Mouse (Mus musculus): ENCODE data around the gene Spata25.

Spata25 gene

DNA sequence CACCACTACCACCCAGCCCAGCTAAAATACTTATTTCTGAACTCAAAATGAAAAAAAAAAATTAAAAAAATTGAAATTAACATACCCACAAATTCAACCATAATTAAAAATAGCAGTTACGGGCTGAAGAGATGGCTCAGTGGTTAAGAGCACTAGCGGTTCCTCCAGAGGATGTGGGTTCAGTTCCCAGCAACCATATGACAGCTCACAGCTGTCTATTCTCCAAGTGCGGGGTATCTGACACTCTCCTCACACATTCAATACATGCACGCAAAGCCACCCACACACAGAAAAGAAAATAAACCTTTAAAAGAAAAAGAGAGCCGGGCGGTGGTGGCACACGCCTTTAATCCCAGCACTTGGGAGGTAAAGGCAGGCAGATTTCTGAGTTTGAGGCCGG is 21.7 kb upstream of the Spata25 start:
- no peak for DNase-seq (ENCODE audit: low spot score)

DNA sequence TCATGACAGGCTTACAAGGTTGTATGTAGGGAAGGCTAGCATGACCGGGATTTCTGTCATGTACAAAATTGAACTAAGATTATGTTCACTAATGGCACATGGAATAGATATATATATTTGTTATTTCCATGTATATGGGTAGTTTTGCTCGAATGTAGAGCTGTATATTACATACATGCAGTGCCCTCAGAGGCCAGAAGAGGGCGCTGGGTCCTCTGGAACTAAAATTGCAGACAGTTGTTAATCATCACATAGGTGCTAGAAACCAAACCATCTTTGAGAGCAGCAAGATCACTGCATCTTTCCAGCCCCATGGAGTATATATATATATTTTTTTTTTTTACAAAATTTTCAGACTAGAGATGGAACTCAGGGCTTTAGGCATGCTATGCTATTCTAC is 17.4 kb upstream of the Spata25 start:
- DNase-seq (ENCODE audit: low spot score), result no peak

- no peak for DNase-seq (ENCODE audit: low spot score)
These were observed 6.8 kb upstream of the Spata25 start for GRCm38 (mm10) chr2:164835164-164835563.

DNA sequence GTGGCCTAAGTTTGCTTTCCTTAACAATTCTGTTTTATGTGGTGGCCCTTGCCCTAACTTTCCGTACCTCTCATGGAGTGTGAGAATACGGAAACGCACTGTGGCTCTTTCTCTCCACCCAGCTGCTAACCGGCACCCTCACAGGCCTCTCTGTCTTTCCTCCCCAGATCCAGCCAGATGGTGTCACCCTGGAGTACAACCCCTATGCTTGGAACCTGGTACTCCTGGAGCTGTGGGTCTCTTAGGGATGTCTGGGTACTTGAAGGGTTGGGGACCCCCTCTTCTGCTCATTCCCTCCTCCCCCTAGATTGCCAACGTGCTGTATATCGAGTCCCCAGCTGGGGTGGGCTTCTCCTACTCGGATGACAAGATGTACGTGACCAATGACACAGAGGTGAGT is 6.2 kb upstream of the Spata25 start:
- DNase-seq (ENCODE audit: low spot score), result no peak

DNA sequence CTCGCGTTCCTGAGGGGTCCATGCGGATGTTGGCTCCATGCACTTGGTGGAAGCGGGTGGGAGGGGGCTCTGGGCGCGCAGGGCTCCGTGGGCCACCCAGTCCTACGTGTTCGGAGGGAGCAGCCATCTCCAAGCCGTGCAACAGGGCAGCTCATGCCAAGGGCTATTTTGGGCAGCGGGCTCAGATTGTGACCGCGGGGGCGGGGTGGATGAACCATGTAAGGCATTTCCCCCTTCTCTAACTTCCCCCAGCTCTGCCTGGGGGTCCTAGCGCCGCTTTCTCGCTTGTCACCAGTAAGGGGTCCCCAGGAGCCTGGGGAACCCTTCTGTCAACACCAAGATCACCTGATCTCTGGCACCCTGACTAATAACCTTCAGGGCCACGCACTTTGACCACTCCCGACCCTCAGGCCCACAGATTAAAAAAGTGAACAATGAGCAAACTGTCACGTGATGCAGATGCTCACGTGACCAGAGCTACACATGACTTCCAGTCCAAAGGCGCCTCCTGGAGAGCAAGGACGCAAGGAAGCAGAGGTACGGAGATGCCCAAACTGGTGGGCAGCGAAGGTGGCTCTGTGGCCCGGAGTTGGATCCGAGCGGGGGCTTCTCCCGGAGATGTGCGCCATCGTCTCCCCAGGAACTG is 5.1 kb upstream of the Spata25 start, which contains the start of gene Neurl2:
Gene Neurl2, minus strand, starts transcription at position 143 of the 646 bp plus-strand sequence.
- DNase-seq (ENCODE audit: low spot score), result peak; percentile 90

- DNase-seq (ENCODE audit: low spot score), result peak; percentile 29
These were observed 4.5 kb upstream of the Spata25 start, which contains the start of gene Ctsa for GRCm38 (mm10) chr2:164832748-164833301. Gene Ctsa (plus strand): TSS chr2:164832873.

DNA sequence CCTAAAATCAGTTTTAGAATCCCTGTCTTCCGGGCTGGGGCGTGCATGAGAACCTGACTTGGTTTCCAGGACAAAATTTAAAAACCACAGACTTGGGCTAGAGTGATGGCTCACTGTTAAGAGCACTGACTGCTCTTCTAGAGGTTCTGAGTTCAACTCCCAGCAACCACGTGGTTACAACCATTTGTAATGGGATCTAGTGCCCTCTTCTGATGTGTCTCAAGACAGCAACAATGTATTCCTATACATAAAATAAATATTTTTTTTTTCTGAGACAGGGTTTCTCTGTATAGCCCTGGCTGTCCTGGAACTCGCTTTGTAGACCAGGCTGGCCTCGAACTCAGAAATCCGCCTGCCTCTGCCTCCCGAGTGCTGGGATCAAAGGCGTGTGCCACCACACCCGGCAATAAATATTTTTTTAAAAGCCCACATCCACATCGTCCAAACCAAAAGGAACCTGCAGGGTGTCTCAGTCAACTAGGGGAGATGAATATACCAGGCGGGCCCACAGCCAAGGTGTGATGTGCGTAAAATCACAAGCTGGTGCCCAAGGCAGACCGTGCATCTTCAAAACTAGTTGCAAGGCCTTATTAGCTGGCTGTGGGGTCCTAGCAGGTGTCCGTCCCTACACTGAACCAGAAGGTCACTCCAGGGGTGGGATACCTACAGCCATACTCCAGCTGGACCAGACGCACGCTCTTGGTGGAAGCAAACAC is 3.9 kb upstream of the Spata25 start:
- DNase-seq (ENCODE audit: low spot score), result no peak

GRCm38 (mm10) chr2:164831029-164831428 is 2.7 kb upstream of the Spata25 start:
- no peak for DNase-seq (ENCODE audit: low spot score)

DNA sequence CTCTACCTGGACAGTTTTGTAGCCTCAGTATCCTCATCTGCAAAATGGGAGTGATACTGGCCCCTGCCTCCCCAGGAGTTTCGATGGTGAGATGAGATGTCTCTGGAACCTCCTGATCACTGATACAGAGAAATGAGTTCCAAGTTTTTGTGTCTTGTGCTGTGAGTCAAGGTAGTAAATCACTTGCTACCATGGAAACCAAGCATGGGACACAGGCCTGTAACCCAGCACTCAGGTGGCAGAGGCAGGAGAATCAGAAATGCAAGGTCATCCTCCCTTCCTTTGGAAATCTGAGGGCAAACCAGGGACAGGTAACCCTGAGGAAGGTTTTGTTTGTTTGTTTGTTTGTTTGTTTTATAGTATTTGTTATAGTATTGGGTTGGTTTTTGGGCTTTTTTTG is 753 bp upstream of the Spata25 start:
- DNase-seq (ENCODE audit: low spot score), result no peak

GRCm38 (mm10) chr2:164827146-164827850 is 1.0 kb downstream of the Spata25 start:
- DNase-seq (ENCODE audit: low spot score), result no peak

DNA sequence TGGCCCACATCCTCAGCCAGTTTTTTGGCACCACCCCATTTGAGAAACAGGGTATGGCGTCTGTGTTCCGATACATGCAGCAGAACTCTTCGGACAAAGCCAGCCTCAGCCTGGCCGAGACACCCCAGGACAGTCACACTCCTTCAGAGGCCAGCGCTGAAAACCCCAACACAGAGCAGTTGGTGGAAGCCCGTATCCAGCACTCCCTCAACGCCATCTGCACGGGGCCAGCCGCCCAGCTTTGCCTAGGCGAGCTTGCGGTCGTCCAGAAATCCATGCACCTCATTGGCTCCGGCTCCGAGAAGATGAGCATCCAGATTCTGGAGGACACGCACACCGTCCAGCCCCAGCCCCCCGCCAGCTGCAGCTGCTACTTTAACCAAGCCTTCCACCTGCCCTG is 2.8 kb downstream of the Spata25 start:
- DNase-seq (ENCODE audit: low spot score), result no peak

DNA sequence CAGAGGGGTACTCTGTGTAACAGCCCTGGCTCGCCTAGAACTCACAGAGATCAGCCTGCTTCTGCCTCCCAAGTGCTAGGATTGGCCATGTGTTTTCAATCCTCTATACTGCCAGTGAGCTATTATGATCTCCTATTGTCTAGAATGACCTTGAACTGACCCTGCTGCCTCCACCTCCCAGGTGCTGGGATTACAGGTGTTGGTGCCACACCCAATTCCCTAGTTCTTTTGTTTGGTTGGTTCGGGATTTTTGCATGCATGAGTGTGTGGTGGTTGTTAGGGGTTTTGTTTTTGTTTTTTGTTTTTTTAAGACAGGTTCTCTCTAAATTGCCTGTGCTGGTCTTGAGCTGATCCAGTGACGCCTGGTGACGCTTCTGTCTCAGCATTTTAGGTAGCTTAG is 4.4 kb downstream of the Spata25 start:
- DNase-seq (ENCODE audit: low spot score), result no peak

GRCm38 (mm10) chr2:164823181-164823585 is 5.2 kb downstream of the Spata25 start:
- DNase-seq (ENCODE audit: low spot score), result no peak

DNA sequence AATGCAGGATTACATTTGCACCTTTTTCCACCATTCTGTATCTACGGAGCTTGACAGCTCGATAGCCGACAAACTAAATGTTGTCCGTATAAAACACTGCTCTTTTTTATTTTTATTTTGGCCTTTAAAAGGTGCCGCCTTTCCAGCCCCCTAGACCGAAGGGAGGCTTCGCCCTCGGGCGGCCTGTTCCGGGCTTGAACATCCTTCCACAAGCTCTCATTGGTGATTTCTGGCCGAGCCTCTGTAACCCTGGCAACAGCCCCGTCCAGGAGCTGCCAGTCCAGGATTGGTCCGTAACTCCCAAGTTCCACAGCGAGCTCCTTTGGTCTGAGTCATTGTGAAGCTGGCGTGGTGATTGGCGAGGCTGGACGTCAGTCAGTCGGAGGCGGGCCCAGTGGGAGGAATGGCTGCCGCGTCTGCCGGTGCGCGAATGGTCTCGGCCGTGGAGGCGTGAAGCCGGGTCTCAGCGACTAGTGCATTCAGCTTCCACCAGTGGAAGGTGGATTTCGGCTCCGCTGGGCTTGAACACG is 5.6 kb downstream of the Spata25 start, which contains the start of gene Zswim1:
Gene Zswim1, plus strand, starts transcription at position 51 of the 530 bp plus-strand sequence.
- peak; percentile 100 for DNase-seq (ENCODE audit: low spot score)

DNA sequence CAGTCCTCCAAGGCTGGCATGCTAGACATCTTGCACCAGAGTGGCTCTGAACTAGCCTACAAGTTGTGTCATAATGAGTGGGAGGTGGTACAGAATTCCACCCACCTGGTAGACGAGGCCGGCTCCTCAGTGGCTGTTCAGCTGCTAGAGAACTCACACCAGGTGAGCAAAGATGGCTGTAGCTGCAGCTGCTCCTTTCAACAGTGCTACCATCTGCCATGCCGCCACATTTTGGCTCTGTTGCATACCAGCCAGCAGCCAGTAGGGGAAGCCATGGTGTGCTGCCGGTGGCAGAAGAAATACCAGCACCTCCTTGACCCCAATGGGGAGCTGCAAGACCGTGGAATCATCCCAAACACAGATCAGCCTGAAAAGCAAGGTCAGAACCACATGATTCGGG is 7.3 kb downstream of the Spata25 start:
- no peak for DNase-seq (ENCODE audit: low spot score)

GRCm38 (mm10) chr2:164817703-164818102 is 10.6 kb downstream of the Spata25 start:
- no peak for DNase-seq (ENCODE audit: low spot score)

DNA sequence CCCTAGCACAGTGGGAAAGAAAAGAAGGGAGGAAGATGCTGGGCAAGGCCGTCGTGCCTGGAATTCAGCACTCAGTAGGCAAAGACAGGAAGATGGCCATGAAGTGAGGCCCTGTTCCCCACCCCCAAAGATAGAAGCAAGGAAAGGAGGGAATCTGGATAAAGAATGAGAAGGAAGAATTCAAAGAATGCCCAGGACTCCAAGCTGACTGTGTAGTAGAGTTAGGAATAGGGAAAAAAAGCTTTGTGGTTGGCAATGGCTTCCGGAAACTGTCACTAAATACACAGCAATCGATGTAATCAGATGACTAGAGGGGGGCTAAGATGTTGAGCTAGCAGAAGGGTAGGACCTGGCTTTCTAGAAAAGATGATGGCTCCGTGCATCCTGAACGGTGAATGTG is 11.1 kb downstream of the Spata25 start:
- DNase-seq (ENCODE audit: low spot score), result no peak

DNA sequence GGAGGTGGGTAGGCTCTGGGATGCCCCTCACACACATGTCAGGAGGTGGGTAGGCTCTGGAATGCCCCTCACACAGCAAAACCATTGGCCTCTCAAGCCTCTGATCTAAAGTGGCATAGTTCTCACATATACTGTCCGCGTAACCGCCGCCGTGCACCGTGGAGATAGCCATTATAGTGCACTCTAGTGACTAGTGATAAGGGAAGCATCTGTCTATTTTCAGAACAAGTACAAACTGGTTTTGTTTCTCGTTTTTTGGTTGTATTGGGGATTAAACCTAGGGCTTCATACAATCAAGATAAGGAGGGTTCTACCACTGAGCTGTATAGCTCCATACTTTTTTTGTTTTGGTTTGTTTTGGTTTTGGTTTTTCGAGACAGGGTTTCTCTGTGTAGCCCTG is 12.5 kb downstream of the Spata25 start:
- no peak for DNase-seq (ENCODE audit: low spot score)

DNA sequence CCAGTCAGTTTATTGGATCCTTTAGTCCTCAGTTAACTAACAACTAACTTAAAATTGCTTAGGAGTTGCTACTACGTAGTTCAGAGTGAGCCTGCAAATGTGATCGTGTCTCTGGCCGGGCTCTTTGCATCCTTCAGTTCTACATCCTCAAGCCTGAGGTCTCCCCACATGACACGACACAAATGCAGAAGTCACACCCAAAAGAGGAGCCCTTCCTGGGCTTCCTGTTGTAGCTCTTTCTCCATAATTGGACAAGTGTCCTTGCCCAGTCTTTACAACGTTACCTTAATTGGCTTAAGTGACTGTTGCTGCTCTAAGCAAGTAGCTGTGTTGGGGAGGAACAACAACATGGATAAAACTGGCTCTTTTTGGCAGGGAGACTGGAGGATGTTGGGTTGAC is 13.0 kb downstream of the Spata25 start:
- DNase-seq (ENCODE audit: low spot score), result no peak

DNA sequence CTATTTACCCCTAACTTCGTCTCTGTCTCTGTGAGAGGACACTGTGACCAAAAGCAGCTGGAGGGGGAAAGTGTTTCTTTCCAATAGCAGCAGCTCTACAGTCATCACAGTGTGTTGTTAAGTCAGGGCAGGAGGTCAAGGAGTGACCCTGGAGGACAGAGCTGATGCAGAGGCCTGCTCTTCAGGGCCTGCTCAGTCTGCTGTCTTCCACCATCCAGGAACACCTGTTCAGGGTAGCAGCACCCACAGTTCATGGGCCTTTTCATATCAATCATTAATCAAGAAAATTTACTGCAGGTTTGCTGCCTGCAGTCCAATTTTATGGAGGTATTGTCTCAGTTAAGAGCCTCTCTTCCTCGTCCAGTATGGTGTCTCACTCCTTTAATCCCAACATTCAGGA is 14.8 kb downstream of the Spata25 start:
- DNase-seq (ENCODE audit: low spot score), result no peak

DNA sequence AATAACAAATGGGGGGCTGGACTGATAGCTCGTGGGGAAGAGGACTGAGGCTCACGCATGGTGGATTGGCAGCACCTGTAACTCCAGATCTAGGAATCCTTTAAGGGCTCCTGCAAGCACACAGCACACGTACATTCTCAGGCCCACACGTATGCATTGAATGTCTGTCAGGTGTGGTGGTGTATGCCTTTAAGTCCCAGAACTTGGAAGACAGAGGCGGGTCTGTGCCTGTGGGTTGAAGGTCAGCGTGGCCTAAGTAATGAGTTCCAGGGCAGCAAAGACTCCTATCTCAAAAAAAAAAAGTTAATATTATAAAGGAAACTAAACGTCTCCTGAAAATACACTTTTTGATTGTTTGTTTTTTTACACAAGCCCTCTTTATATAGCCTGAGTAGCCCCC is 21.7 kb downstream of the Spata25 start:
- DNase-seq (ENCODE audit: low spot score), result no peak

DNA sequence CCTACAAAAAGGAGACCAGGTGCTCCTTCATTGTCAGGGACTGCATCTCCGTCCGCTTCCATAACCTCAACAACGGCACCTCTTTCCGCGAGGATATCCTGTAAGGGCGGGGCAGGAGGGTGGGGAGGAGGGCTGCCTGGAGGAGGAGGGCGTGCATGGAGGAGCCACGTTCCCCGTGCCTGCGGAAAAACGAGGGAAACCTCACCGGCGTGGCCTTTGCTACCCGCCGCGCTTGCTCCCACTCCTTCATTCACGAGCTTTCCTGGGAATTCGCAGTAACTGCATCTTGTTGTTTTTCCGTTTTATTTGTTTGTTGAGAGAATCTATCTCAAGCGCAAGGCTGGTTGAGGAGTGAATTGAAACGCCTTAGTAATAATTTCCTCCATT is 23.0 kb downstream of the Spata25 start:
- DNase-seq (ENCODE audit: low spot score), result no peak
